Mouse (Mus musculus) ovary, adult 18-20 months (tissue): ENCODE measurements at regions not wholly inside any gene's neighbourhood (a gene's known extent, or its start where the extent isn't known, plus 50 kb on each side); places are given as distances from the start of the nearest gene placed in this dataset.

Experiments used
- DNase-seq: peaks from one replicate; pipeline ENCODE4 v3.0.0; 2022; ENCODE audit warnings: low spot score, mixed read lengths

DNA sequence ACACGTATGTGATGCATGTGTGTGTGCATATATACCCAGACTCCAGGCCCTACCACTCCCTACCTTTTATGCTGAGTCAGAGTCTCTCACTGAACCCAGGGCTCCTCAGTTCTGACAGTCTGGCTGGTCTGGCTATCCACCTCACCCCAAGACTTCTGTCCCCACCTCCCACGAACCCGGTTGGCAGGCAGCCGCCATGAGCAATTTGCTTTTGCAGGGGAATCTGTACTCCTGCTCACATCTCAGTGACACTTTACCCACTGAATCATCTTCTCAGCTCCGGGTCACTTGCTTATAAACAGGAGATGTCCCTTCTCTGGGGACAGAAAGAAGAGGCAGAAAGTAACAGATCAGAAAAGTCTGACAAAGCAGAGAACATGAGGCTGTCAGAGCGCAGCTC lies 193.0 kb downstream of the Cdc5l start:
- DNase-seq = no peak

DNA sequence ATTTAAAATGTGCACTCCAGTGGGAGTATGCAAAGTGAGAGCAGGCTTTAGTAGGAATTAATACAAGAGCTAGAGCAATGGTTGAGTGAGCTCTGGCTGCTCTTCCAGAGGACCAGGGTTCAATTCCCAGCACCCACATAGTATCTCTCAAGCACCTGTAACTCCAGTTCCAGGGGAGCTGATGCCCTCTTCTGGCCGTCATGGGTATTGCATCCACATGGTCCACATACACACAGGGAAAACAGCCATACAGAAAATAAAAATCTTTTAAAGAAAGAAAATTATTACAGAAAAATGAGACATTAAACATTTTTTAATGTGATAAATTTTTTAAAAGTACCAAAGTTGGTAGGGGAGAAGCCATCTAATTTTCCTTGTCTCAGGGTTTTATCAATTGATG lies 196.3 kb downstream of the Cdc5l start:
- no peak for DNase-seq

- DNase-seq = no peak
Measured at GRCm38 (mm10) chr17:45235401-45235800, 198.1 kb downstream of the Cdc5l start.

DNA sequence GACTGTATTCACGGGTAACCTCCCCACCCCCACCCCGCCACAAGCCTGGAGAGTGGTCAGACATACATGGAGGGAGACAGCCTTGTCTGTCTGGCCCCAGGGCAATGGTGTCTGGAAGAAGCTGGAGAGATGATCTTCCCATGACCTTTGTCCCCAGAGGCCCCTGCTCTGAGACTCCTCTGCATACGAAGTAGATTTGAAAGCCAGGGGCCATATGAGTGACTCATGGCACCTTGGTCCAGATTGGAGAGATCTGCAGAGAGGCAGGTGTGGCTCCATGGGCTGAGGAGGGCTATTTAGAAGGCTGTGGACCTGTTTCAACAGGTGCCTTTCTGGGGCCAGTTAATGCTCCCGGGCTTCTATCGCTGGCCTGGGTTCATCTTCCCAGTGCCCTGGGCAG lies 200.7 kb downstream of the Cdc5l start:
- DNase-seq = no peak

DNA sequence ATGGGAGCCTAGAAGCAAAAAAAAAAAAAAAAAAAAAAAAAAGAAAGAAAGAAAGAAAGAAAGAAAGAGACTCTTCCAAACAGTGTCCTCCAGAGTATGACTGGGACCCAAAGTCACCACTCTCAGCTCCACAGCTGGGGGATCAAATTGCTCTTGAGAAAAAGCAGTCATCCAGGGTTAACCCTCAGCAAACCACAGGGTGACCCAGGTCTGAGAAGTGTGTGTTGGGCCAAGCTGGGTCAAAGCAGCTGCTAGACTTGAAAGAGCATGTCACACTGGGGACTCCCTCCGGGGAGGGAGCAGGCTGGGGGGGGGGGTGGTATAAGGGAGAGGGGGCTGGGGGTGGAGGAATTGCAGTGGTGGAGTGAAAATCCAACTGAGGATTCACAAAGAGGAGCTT lies 206.3 kb downstream of the Cdc5l start:
- no peak for DNase-seq

DNA sequence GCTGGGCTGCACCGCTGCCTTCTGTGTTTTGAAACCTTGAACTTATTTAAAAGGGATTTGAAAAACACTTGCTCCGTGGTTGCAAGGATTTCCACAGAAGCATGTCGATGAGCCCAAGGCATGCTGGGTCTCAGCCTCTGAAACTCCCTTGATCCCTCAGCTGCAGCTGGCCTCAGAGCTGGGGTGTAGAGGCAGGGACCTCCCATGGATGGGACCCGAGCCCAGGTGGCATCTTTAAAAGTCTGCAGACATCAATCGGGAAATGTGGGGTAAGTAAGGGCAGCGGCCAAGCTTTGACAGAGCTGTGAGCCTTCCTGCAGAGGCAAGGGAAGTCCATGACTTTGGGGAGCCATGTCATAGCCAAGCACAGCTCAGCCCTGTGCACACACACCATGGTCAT lies 207.1 kb downstream of the Cdc5l start:
- no peak for DNase-seq

GRCm38 (mm10) chr17:45221625-45222024 lies 211.9 kb downstream of the Cdc5l start:
- DNase-seq = no peak

DNA sequence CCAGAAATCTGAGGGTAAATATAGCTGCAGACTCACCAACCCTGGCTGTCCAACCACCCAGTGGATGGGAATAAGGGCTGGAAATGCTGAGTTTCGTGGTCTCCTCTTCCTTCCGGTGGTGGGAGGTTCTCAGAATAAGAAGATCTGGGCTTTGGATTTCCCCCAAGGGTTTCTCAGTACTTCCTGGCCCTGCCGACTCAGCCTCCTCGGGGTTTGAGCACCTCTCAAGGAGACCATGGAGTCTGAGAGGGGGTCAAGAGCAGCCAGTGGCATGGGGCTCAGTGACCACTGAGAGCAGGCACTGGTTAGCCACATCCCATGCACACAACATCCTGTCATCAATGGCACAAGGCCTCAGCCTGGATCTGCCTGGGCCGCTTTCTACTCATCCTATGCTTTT lies 216.4 kb downstream of the Cdc5l start:
- DNase-seq = no peak

DNA sequence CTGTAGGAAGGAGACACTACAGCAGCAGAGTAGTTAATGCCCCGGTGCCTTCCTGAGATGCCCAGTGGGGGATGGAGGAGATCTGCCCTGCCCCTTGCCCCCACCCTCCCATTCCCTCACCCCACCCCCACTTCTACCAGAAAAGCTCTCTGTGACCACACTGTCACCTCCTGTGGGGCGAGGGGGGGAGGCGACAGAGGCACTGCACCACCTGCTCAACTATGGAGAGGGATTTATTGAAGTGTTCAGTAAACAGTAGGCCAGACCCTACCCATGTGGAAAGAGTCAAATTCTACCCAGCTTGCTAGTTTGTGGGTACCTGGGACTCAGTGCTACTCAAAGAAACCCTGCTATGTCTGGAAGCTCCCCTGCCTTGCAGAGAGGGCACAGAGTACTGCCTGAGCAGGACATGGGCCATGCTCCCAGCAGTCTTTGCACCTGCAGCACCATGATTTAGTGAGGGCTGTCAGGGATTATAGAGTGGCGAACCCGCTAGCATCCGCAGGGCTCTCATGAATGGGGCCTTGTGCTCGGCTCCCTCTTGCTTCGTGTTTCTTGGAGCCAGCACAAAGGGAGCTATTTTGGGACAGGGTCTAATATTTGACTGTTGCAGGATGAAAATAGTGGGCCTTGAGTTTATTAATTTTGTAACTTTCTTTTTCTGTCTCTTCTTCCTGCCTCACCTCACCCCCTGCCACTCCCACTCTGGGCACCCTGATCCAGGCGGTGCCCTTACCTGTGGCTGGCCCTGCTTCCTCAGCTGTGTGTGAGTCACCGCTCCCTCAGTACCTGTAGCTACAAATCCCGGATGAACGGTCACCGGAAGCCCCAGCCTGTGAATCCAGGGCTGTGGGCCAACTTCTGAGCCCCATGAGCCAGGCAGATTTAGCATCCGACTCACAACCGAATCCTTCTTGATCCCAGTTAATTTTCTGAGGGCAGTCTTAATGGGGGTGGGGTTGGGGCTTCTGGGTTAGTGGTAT lies 218.2 kb downstream of the Cdc5l start:
- DNase-seq = no peak

- no peak for DNase-seq
Measured at GRCm38 (mm10) chr17:45210984-45211383, 222.6 kb downstream of the Cdc5l start.

DNA sequence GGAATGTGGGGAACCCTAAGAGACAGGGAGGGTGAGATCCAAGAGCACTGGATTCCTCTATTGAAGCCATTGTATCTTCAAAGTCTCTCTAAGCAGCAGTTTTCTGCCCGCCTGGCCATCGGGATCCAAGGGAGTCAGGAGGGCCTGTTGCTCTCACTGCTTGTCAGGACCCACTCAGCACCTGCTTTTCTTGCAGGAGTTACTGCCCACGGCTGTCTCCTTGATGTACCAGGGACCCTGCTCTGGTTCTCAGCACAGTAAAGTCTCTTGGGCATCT lies 224.2 kb downstream of the Cdc5l start:
- DNase-seq = no peak

DNA sequence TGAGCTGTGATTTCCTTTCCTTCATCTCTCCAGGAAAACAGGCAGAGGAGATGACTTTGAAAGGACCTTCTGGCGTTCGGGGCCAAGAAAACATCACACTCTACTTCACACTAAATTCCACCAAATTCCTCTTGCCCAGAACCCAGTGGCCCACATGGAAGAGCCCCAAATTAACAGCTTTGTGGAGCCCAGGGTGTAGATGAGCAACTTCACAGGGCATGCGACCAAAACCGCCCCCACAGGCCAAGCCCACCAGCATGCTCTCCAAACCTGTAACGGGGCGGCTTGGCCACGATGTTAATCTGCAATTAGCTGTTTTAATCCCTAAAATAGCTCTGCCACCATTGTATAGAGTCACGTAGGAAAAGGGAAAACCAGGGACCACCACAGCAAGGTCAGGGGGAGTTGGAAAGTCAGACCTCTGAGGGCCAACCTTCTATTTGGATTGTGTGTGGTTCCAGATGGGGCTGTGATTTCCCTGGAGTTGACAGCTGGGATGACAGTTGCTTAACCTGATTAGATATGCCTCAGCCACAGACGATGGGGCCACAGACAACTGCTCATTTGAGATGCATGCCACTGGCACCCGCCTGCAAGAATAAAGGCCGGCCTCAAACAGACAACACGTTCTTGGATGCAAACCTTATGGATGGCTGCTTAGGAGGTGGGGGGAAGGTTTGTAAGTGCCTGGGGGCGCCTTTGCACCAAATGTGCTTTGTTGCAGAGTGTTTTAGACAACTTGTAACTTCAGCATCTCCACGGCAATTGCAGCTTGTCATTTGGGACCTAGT lies 224.7 kb downstream of the Cdc5l start:
- DNase-seq = no peak

- no peak for DNase-seq
Measured at GRCm38 (mm10) chr17:45195779-45196178, 237.8 kb downstream of the Cdc5l start.

DNA sequence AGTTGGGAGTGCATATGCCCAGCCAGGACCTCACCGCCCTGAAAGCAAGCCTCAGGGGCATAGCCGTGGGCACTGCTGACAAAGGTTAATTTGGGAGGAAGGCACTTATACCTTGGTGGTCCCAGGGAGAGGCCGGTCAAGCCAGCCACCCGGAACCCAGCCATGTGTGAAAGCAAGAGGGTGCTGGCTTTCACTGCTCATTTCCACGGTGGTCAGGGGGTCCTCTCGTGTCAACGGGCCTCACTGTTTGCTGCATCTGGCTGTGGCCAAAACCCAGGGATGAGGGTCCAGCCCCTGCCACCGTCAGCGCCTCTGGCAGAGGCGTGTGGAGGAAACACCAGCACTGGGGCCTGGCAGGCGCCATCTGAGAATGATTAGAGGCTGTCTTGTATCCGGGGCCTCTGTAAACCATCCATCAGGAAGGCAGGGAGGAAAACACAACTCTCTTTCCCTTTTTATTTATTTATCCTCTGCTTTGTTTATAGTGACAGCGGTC lies 238.7 kb downstream of the Cdc5l start:
- DNase-seq = no peak

GRCm38 (mm10) chr17:45193456-45194025 lies 240.0 kb downstream of the Cdc5l start:
- no peak for DNase-seq

- DNase-seq = no peak
Measured at GRCm38 (mm10) chr17:45187402-45187801, 246.1 kb downstream of the Cdc5l start.

- DNase-seq = no peak
Measured at GRCm38 (mm10) chr17:45176340-45176739, 257.2 kb downstream of the Cdc5l start.

DNA sequence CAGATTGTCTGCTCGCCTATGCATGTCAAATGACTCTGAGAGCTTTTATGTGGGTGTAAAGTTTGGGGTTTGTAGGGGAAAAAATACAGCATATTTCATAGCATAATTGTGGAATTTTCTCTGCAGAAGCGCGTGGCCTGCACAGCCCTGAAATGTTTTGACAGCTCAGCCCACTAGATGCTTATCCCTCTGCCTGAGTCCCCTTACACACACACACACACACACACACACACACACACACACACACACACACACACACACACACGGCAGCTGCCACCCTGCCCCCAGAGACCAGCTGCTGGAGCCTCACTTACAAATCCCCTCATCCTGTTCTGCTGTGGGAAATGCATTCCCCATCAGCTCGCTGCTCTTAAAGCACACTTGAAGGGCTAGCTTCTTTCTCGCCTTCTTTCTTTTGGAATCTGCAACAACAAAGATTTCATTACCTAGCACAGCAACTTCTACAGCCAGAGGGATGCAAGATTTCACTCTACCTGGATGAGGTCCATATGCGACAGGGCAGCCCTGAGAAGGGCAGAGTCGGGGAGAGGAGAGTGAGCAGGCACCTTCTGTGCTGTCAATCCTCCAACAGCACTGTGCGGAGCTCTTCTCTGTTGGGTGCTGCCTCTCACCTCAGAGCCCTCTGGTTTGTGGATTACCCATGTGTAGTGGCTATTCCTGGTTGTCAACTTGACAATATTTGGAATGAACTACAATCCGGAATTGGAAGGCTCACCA lies 264.1 kb downstream of the Cdc5l start:
- DNase-seq = no peak
